Mouse (Mus musculus) fibroblast of lung, adult 2 months (primary cell): ENCODE data around the gene Igf2.
A peak's percentile ranks its signal among the peaks of the same experiment; 100 is the strongest.

Experiments
- DNase-seq: peaks from one replicate; pipeline ENCODE4 v3.0.0-alpha.2; 2011; ENCODE audit warnings: low read depth

Gene Igf2

GRCm38 (mm10) chr7:142659181-142659681 lies 7.4 kb downstream of the Igf2 start:
- DNase-seq, result no peak

- no peak for DNase-seq
Observed at GRCm38 (mm10) chr7:142658681-142659180, 7.9 kb downstream of the Igf2 start.

- DNase-seq, result no peak
Observed at GRCm38 (mm10) chr7:142657821-142658614, 8.6 kb downstream of the Igf2 start.

DNA sequence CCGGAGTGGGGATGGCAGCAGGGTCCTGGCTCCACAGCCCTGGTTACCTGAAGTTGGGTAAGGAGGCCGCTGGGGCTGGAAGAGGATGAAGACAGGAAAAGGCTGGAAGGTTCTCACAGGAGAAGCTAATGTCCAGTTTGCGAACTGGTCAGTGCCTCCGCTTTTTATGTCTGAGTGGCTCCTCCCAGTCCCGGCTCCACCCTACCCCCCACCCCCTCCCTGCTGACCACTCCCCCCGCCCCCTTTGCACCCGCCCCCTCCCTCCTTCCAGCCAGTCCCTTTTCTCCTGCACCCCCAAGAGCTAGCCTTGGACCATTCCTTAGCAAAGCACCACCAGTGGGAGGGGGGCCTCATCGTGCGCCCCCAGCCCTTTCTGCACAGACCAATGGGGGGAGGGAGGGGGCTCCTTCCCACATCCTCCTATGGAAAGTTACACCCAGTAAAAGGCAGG lies 9.2 kb downstream of the Igf2 start:
- DNase-seq, result no peak

DNA sequence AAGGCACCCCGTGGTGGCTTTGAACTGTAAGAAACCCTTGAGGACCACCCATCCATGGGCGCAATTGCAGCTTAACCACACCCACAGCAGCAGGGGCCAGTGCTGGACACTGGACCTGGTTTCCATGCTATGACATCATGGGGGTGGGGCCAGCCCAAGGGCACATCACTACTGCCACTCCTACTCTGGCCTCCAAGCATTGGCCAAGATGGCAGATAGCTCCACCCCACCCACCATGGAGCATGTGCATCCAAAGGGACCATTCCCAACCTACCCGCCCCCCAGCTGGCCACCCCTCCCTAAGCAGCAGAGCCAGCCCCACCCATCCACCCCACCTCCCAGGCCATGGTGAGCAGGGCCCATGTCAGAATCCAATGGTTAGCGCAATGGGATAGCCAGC lies 10.6 kb downstream of the Igf2 start:
- DNase-seq, result no peak

DNA sequence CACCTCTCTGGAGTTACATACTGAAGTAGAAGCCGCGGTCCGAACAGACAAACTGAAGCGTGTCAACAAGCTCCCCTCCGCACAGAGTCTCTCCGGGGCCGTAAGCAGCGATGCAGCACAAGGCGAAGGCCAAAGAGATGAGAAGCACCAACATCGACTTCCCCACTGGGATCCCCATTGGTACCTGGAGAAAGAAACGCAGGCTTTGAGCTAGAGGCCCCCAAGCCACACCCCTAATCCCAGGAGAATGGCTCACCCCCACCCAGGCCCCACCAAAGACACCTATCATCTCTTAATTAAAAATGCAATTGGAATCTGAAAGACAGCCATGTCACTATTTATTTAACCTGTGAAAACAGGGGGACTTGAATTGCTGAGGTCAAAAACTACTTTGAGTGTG lies 11.0 kb downstream of the Igf2 start:
- DNase-seq, result no peak

- no peak for DNase-seq
Observed at GRCm38 (mm10) chr7:142653726-142654125, 12.9 kb downstream of the Igf2 start.

DNA sequence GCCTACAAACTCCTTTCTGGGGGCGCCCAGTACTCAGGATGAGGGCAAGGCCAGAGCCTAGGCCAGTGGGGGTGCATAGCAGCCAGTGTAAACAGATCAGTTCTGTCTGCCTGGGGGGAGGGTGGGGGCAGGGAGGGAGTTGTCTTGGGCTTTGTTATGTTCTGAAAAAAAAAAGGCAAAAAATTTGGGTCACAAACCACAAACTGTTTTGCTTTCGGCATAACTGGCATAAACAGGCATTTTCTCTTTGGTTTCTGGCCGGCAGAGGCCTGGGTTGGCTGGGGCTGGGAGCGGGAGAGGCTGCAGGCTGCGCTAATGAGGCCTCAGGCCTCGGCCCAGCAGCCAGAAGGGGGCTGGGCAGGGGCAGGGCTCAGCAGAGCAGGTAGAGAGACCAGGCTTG lies 19.9 kb downstream of the Igf2 start:
- DNase-seq, result peak; percentile 46

- no peak for DNase-seq
Observed at GRCm38 (mm10) chr7:142645045-142645444, 21.6 kb downstream of the Igf2 start.

- DNase-seq, result no peak
Observed at GRCm38 (mm10) chr7:142636178-142636577, 30.4 kb downstream of the Igf2 start.

DNA sequence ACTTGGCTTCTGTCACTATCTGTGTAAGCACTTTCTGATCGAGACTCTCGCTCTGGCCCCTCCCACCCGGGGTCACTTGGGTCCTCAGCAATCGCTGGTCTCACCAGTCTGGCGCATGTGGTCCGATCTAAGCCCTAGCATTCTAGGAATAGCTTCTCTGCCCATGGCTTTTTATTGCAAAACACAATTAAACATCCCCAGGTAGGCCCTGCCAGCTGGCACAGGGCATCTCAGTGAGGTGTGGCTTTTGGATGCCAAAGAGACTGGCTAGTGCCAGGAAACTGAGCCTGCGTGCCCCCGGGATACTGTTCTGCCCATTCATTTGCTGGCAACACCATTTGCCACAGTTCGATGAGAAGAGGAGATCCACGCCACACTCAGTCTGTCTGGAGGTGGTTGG lies 35.9 kb downstream of the Igf2 start:
- DNase-seq, result no peak

DNA sequence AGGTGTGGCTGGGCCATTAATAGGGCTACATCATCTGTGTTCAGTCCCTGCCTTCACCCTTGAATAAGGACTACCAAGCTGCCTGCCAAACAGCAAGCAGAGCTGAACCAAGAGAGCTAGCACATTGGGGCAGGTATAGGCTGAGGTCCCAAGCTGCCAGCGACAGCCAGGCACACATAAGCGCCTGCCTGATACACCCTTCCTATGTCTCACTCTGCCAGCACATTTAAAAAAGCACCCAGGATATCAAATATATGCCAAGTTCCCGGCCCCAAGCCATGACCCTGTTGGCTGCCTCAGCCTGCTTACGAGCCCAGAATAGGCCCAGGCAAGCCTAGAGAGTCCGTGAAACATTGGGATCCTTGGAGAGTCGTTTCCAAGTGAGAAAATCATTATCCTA lies 36.8 kb downstream of the Igf2 start:
- DNase-seq, result no peak

DNA sequence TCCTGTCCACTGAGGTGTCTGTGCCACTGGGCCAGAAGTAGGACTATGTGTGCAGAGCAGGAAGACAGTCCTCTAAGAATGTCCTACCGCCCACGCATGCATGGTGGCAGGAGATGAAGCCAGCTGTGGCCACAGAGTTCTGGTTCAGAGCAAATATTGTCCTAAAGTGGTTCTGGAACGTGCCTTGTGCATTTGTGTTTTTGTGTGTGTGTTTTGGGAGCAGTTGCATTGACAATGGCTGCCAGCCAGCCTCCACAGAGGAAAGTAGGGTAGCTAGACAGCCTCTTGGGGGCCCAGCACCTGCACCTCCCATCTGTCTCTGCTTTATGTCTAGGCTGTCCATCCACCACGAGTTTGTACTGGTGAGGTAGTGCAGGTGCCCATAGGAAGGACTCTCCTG lies 44.4 kb downstream of the Igf2 start:
- no peak for DNase-seq

GRCm38 (mm10) chr7:142613077-142613476 lies 53.5 kb downstream of the Igf2 start:
- DNase-seq, result no peak

GRCm38 (mm10) chr7:142610627-142611406 lies 55.8 kb downstream of the Igf2 start:
- DNase-seq, result no peak

- DNase-seq, result no peak
Observed at GRCm38 (mm10) chr7:142600921-142601320, 65.7 kb downstream of the Igf2 start.
